Mouse (Mus musculus): Measurements from ENCODE around the gene Cd4.
A peak's percentile ranks its signal among the peaks of the same experiment; 100 is the strongest.

Cd4 gene

DNA sequence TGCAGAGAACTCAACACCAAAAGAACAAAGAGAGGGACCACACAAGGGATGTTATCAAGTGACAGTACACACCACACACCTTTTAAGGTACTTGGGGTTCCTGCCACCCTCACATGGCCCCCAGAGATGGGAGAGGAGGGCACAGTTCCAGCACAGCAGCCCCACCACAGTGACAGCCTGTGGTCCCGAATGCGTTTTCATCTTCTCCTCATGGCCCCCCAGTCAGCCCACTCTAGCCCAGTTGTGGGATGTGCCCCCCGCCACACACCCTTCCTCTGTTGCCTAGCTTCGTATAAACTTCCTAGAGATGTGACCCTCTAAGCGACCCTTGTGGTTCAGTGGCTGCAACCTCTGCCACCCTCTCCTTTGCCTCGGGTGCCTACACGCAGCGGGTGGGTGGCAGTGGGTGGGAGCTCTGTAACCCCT is 2.1 kb downstream of the Cd4 start:
- DNase-seq (ENCODE audit: low spot score in 2 of 2) = no peak

DNA sequence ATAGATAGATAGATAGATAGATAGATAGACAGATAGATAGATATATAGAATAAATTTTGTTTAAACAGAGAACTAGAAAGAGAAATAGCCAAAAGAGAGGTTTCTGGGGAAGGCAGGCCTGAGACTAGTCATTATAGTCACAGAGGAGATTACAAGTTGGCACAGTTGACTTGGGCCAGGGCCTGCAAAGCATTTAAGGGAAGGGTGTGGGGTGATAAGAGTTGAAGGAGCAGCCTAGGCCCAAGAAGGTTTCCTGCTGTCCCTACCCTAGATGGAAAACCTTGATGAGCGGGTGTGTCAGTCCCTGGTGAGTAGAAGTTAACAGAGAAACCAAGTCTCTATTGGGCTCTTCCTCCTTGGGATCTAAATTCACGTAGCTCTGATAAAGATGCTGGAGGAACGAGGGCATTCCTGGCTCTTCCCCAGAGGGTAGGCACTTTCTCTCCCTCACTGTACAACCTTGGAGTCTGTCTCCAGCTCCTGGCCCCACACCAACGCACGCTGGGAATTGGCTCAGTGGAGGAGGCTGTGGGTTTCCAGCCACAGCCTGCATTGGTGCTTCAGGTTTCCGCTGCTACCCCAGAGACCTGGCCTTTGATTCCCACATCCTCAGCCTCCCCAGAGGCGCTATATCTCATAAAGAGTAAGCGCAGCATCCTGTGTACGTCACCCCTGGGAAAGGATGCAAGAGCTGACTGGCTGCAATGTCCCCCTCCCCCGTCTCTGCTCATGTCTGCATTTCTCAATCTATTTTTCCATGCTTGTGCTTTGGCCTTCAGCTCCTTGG is 3.1 kb downstream of the Cd4 start:
- DNase-seq (ENCODE audit: low spot score in 2 of 2) = no peak

DNA sequence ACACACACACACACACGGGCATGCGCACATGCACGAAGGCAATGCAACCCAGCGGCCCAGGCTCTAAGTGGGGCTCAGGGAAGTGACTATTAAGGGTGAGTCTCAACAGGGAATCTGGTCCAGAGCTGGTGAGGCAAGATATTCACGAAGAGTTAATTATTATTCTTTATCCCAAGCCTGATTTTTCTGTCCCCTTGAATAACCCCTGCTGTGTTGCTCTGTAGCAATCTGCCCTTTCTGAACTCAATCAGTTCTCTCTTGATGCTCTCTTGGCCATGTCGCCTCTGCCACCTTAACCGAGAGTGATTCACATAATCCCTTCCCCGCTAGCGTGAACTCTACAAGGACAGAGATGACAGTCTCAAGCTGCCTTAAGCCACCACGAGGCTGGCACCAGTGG is 4.7 kb downstream of the Cd4 start:
- no peak for DNase-seq (ENCODE audit: low spot score in 2 of 2)

DNA sequence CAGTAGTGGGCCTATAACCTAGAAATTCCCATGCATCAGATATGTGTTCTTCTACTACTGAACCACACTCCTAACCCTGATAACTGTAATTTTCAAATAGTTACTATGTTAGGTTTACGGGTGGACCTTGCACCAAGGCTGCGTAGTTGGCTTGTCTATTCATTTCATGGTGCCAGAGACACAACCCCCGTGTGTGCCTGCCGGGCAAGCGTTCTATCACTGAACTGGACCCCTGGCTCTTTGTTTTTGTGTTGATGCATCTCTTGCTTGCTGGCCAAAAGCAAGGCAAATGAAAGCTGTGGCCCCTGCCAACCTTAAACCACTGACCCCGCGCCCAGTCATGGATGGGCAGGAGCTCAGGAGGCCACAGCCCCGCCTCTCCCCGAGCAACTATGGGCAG is 6.2 kb downstream of the Cd4 start:
- no peak for DNase-seq (ENCODE audit: low spot score in 2 of 2)

DNA sequence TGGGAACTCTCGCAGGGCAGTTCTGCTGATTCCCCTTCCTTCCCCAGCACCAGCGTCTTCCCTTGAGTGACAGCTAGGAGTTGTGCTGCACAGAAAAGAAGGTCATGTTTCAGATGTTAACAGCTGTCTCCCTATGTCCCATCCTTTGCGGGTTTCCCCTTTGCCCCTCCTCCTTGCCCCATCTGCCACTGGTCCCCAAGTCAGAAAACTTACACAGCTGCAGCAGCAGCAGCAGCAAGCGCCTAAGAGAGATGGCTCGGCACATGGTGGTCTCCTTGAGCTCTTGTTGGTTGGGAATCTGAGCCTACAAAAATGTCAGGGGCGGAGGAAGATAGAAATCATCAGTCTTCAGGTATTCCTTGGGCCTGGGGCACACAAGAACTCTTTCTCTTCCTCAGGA is 8.6 kb downstream of the Cd4 start:
- DNase-seq (ENCODE audit: low spot score in 2 of 2) = no peak

DNA sequence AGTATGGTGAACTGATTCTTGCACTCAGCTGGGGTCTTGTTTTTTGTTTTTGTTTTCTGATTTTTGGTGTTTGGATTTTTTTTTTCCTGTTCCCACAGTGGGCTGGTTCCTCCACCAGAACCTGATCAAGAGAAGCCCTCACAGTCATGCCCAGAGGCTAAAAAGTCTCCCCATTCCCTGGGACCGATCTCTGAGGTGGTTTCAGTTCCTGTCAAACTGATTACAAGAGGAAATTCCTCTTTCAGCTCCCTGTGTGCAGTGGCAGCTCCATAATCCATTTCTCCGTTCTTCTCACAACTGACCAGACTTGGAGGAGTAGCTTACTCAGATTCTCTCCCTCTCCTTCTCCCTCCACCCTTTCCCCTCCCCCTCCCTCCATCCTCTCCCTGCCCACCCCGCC is 13.7 kb downstream of the Cd4 start:
- DNase-seq (ENCODE audit: low spot score in 2 of 2) = no peak

DNA sequence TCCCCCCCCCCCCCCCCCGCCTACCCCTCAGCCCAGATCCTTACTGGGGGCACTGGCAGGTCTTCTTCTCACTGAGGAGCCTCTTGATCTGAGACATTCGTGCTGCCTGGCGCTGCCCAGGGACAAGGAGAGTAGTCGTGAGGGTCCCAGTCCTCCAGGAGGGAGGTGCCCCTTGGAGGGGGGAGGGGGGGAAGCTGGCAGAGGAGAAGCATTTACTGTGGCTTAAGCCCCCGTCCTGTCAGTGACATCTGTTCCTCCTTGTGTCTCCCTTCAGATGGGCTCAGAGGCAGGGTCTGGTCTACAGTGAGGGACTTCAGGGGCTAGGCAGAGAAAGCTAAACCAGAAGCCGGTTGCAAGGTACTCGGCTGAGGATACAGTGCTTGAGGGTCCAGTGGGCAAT is 21.5 kb downstream of the Cd4 start:
- no peak for DNase-seq (ENCODE audit: low spot score in 2 of 2)

DNA sequence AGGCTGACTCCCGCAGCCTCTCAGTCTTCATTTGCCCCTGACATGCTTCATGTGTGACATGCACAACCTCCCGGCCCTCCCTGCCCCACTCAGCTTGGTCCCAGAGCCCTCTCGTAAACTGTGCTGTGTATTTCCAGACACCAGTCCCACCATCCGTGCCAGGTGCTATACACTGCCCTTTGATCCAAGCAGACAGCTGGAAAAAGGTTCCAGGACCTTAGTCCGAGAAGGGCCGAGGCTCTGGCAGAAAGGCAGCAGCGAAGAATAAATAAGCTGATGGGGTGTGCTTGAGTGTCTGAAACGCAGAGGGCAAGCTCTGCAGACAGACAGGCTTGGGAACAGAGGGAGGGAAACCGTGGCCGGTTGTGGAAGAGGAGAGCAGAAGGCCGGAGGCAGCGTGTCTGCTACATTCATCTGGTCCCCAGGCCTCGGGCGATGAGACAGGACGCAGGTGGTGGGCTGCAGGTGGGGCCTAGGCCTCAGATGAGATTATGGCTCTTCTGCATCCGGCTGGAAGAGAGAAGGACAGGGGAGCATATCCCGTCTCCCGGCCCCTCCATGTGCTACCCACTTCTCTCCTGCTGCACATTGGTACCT is 22.2 kb downstream of the Cd4 start:
- no peak for DNase-seq (ENCODE audit: low spot score in 2 of 2)

DNA sequence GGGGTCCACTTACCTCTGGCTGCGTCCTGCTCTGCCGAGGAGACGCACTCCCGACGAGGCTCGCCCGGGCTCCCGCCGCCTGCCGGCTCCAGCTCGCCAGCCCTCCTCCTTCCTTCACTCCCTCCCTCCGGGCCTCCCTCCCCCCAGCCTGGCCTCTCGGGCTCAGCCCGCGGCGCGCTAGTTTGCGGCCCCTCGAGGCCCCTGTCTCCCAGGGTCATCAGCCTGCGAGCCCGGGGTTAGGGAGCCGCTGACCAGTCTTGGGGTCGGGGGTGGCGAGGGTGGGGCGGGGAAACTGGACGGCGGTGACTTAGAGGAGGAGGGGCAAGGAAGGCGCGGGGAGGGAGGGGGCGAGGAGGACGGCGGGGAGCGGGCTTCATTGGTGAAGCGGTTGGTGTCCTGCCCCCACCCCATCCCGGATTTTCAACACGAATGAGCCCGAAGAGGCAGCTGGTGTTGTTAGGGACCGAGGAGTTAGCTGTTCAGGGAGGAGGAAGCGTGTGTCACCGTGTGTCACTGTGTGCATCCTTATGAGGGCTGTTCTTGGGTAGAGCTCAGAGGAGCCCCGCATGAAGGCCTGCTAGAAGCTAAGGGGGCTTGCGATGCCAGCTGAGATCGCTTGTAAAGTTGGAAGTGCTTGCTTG is 24.2 kb downstream of the Cd4 start, which contains the start of gene Gpr162:
TSS of gene Gpr162 (minus strand) at position 326 of the 641 bp plus-strand sequence.
- DNase-seq (ENCODE audit: low spot score in 2 of 2) = no peak

DNA sequence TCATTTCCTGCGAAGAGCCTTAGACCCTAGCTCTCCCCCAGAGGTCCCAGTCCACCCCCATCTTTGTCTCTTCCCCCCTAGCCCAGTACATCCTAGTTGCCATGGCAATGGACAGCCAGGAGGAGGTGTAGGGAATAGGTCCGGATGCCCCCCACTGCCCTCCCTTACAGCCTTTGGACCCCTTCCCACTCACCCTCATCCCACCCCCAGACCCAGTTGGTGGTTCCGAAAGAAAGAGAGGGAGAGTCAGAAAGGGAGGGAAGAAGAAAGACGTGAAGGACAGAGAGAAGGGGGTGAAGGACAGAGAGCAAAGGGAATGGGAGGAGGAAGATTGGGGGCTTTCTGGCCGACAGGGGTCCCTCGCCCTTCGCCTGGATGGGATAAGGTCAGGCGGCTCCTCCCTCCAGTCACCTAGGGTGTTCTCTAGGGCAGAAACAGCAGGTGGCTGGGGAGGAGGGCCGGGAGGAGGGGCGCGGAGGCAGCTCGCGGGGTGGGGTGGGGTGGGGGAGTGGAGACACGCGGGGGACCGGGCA is 24.8 kb downstream of the Cd4 start:
- DNase-seq (ENCODE audit: low spot score in 2 of 2) = no peak

DNA sequence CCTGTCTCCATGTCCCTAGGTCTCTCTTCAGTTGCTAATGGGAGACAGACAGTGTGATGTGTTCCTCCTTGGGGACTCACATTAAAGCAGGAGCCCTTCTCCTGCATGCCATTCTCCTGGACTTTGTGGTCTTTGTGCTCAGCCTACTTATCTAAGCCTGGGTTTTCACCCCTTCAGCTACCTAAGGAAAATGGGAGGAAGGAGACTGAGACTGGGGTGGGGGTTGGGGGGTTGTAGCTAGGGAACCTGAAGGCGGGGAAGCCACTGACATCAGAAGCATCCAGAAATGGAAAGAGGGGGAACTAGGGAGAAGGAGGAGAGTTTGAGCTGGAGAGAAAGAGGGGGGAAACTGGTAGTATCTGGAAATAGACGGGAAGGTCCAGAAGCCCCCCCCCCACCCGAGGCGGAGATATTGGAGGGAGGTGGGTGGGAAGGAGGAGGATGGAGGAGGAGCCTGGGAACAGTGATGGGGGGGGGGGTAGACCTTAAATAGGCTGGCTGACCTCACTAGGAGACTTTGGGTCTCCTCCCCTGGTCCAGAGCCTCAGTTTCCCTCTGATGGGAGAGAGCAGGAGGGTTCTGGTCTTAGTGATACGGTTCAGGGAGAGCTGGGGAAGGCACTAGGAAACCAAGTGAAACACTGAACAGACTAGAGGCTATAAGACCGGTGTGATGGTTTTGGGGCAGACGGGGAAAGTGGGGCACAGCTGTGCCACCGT is 25.5 kb downstream of the Cd4 start:
- no peak for DNase-seq (ENCODE audit: low spot score in 2 of 2)

DNA sequence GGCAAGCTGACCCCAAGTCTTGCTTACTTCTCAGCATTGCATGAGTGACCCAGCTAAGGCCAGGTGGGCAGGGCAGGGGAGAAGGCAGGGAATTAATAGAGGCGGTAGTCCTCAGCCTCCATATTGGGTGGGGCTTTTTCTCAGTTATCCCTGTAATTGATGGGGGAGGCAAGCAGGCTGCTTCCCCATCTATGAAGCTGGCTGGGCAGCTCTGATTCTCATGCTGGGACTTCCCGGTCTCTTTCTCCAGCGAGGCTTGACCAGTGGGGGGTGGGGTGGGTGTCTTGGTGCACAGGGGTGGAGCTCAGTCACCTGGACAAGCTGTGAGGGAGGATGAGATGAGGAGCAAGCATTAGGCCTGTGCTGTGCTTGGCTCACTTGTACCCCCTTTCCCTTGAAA is 26.2 kb downstream of the Cd4 start:
- DNase-seq (ENCODE audit: low spot score in 2 of 2) = no peak

DNA sequence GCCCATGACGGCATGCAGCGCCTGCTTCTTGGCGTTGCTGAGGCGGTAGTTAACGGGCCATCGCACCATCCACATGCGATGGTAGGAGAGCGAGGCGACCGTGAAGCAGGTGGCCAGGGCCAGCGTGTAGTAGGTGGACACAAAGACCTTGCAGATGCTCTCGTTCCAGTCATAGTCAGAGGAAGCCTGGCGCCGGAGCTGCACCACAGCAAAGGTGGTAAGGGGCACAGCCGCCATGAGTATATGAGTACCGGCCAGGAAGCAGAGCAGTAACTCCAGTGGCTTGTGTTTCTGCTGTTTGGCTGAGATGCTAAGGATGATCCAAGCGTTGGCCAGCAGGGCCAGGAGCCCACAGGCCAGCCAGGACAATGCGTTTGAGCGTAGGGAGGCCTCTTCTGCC is 26.8 kb downstream of the Cd4 start:
- no peak for DNase-seq (ENCODE audit: low spot score in 2 of 2)

DNA sequence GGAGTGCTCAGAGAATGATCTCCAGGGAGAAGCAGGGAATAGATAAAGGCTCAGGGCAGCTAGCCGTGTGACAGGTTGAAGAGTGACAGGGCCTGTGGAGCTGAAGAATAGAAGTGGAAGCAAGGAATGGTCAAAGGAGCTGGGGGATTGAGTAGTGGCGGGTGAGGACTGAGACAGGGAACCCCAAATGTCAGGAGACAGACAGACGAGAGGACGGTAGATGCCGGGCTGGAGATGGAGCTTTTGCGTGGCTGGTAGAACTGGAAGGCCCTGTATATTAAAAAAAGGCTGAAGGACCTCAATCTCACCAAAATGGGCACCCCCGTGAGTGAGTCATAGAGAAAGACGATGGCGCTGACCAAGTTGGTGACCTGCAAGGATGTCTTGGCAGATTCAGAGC is 27.5 kb downstream of the Cd4 start:
- DNase-seq (ENCODE audit: low spot score in 2 of 2) = no peak

DNA sequence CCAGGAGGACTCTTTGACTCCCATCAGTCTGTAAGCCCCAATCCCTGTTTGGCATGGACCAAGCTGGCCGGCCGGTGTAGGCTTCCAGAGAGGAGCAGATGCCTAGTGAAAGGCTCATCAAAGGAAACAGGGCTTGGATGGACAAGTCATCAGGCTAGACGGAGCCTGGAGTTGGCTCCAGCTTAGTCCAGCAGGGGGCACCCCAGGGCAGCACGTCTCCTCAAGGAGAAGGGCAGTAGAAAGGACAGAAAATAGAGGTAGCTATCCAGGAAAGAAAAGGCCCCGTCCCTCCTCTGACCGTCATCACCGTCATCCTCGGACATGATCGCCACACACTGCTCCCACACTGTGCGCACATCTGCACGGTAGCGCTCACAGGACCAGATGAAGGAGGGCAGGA is 28.3 kb downstream of the Cd4 start:
- peak; percentile 71 to 73 for DNase-seq (ENCODE audit: low spot score in 2 of 2)

DNA sequence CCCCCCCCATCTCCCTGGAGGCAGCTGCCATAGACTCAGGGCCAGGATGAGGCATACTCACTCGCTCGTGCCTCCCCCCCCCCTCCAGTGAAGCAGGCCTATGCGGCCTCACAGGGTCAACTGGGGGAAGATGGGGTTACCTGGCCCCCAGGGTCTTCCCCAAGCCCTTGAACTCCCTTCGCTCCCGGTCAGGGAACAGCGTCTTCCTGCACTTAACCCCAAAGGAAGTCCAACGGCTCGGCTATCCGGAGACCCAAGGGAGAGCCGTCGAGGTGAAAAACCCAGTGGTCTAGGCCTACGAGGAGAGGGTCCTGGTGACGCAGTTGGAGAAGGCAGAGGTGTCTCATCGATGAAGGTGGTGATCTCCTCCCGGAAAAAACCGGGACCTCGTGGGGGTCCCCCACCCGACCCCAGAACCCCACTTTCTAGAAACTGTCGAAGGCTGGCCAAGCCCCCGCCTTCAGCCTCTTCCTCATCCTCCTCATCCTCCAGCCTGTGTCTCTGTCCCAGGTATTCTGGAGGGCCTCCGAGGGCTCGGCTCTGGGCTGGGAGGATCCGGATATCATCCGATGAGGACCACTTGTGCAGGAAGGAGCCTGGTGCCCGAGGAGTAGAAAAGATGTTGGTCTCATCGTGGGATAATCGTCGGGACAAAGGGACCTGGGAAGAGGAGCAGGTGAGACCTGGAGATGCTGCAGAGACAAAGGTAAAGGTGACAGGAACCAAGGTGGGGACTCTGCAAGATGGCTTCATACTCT is 29.3 kb downstream of the Cd4 start:
- no peak for DNase-seq (ENCODE audit: low spot score in 2 of 2)

DNA sequence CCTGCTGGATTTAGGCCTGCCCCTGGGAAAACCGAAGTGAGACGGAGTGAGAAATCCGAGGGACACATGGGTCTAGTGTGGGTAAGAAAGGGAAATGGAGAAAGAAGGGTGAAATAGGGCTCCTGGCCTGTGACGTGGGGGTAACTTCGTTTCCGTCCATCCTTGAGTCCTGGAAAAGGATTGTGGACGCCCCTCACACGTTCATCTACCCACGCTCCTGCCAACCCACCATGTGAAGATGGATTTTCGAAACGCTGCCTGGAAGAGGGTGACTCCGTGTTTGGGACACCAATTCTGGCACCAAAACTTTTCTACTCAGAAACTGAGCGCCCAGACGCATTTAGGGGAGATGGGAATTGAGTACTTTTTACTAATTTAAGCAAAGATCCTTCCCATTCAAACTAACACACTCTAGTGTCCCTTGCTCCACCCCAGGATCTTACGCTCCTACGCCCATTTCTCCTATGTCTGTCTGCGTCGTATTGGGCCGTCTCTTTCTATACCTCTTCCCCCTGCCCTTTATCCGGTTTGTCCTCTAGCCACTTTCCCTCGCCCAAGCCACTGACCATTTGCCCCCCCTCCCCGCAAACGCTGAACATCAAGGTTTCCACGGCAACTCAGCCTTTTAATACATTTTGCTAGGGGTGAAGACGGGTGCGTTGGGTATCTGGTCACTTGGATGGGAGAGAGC is 30.0 kb downstream of the Cd4 start:
- DNase-seq (ENCODE audit: low spot score in 2 of 2) = no peak

DNA sequence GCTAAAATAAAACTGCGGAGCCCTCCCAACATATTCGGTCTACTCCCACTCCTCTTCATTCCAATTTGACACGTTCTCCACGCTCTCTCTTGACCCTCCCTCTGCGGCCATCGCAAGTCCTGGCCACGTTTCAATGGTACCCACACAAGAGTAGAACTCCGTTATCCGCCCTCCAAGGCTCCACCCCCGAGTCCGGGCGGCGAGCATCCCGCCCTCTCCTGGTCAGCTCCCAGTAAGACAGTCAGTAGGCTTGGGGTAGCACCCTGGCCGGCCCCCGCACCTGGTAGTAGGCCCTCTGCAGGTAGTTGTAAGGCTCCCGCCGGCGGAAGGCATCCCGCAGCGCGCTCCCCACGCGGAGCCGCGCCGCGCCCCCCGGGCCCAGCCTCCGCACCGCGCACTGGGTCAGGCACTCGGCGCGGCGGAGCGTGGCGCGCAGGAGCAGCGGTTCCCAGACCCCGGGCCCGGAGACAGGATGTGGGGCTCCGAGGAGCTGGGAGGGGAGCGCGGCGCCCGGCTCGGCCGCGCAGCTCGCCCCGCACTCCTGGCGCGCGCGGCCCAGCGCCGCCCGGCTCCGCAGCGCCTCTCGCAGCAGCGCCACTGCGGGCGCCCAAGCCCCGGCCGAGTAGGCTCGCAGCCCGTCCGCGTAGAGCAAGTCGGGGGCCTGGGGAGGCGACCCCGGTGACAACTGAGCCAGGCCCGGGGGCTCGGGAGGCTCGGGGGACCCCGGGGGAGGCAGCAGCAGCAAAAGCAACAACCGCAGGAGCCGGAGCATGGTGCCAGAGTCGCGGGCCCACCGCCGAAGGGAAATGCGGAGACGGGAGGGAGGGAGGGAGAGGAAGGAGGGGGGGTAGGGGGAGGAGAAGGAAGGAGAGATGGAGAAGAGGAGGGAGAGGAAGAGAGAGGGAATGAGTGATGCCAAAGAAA is 30.8 kb downstream of the Cd4 start, which contains the start of gene P3h3:
TSS of gene P3h3 (minus strand) at position 837 of the 924 bp plus-strand sequence.
- peak; percentile 68 to 70 for DNase-seq (ENCODE audit: low spot score in 2 of 2)

DNA sequence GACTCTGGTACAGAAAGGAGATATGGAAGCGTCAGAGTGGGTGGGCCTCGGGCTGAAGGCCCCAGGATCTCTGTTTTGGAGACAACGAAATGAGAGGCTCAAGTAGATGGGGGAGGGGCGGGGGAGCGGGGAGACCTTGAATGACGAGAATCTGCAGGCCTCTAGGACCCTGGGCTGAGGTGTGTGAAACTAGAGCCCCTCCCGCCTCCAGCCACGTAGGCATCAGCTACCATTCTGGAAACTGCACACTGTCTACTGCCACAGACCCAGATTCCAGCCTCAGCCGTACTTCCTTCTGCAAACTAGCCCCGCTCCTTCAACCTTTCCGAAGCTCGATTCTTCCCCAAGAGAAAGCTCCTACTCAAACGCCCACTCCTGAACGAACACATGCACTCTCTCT is 31.7 kb downstream of the Cd4 start:
- DNase-seq (ENCODE audit: low spot score in 2 of 2) = no peak

DNA sequence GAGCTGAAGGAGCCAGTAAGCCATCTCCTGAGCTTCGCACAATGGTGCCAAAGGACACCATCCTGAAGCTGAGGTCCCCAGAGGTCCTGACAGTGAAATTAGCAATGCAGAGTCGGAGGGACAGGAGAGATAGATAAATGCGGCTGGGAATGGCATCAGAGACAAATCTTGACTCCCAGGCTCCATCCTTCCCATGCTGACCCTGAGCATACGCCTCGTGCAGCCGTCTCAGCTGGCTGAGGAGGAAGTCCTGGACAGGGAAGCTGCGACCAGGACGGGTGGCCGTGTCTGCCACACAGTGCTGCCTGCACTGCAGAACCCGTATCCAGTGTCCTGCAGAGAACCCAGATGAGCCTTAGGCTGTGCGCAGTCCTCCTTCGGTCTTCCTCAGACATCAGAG is 33.4 kb downstream of the Cd4 start:
- no peak for DNase-seq (ENCODE audit: low spot score in 2 of 2)
